Mouse (Mus musculus) CD4-positive naive resting alpha-beta T cell, adult 76 days (primary cell): ENCODE results near the gene Tex30. TPM values are rescaled to one million over a fixed set of nuclear protein-coding genes. Genes with fewer than 3 reads are reported as not detected.

Source experiments
- total RNA-seq: library from RNA; stranded (reverse); gene quantifications from one replicate; pipeline ENCODE4 v1.2.4, GENCODE M21; 2023

Tex30 gene
- 50.9 TPM for total RNA-seq

GRCm38 (mm10) chr1:44102259-44102717 lies at the start of gene Tex30:
Tex30 (minus strand) TSS chr1:44102441.

DNA sequence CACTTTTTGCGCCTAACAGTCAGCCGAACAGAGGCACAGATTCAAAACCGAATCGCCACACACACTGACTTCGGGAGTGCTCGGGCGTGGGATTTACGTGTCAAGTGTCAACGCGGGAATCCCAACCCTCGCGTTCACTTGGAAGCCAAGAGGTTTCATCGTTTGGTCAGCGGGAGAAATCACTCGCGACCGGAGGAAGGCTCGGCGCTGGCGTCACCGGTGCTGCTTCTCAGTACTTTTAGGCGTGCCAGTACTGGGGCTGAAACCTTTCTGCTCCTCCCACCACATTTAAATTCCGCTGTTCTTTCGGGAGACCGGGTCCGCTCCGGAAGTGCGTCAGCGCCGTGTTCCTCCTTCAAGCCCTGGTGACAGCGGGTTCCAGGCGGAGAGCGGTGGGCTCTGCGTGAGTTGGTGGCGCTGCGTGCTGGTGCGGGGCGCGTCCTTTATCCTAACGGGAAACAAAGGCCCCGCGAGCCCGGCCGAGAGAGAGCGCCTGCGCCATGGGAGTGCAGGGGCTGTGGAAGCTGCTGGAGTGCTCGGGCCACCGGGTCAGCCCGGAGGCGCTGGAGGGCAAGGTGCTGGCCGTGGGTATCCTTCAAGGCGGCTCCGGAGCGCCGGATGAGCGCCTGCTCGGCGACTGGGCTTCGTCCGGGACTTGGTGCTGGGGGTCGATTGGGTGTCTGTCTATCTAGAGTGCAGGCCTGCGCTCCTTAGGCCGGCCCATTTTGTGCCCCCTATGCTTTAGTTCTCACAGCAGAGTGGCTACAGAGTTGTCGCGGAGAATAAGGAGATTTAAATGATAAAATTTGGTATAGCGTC lies 45.5 kb upstream of the Tex30 start, which contains the start of gene Ercc5:
Gene Ercc5 (plus strand): TSS at position 182 of the 819 bp plus-strand sequence.

GRCm38 (mm10) chr1:44118239-44119054 lies 16.2 kb upstream of the Tex30 start, which contains the start of the genes Kdelc1 and Bivm:
Kdelc1 (minus strand) TSS chr1:44118808.
Bivm (plus strand) TSS chr1:44118957.

DNA sequence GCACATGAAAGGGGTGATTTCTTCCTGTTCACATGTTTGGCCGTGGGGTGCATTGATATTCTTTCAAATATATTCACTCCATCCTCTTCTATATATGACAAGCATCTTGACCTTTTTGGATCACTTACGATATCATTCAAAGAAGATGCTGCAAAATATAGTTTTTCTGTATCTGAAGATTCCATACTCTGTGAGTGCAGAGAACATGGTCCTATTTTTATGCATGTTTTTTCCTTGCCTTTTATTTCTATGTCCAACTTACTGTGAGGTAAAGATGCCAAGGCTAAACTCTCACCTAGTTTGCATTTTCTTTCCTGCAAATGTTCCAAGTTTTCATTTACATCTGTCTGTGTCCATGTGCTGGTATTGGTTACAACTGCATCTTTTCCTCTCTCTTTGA lies 40.4 kb downstream of the Tex30 start, which contains the start of gene Gm8251:
Gene Gm8251 (minus strand): TSS at position 101 of the 400 bp plus-strand sequence.

Other genes with a start within 250 kb of the Tex30 start
- gene Tpp2, start 168.8 kb downstream of the Tex30 start, total RNA-seq = 166 TPM
- gene Mettl21c, start 82.4 kb downstream of the Tex30 start, total RNA-seq = not detected
- 0.47 TPM for gene Gm8251, start 40.5 kb downstream of the Tex30 start, total RNA-seq
- 2.1 TPM for gene Kdelc1, start 16.4 kb upstream of the Tex30 start, total RNA-seq
- 7.3 TPM for gene Bivm, start 16.5 kb upstream of the Tex30 start, total RNA-seq
- gene Ercc5, start 45.3 kb upstream of the Tex30 start, total RNA-seq = 29.4 TPM
- not detected for gene Mettl21e, start 116.5 kb upstream of the Tex30 start, total RNA-seq